Comparison of ENCODE assay signal across 7 mouse cellular contexts in genomic region chr9:14700795-14701194, GRCm38 (mm10). TPM values are rescaled to one million over a fixed set of nuclear protein-coding genes. Genes with fewer than 3 reads are reported as not detected.
"Had no signal": no experiment of that assay in that cellular context is flagged by ENCODE, and none has a peak within 500 bp of the region (broad histone marks: within the 10 kb centered on the region; RNA-seq: fewer than 3 reads in every experiment).

No protein-coding gene starts in this region.

RNA-seq across cellular contexts. Expression of gene Piwil4, which starts 39.7 kb away (rescaled TPM):
- total RNA-seq: layer of hippocampus, adult 8-10 months; layer of hippocampus, postnatal 36 days; left cerebral cortex, adult 2 months; left cerebral cortex, postnatal 36 days; liver, adult 2 months; megakaryocyte, adult 5-6 weeks had no signal
- polyA plus RNA-seq: kidney, embryonic 14.5 days; liver, adult 2 months had no signal

RNA-seq across cellular contexts. Expression of gene Amotl1, which starts 55.9 kb away (rescaled TPM):
- total RNA-seq: megakaryocyte, adult 5-6 weeks had no signal
